Mouse (Mus musculus) right cerebral cortex, postnatal 10 days (tissue): ENCODE data around the gene Myf5.

ENCODE experiments used
- DNase-seq, 2 experiments: peaks; one replicate each; pipeline ENCODE4 v3.0.0; 2021; ENCODE audit warnings: low spot score in 2 of 2

Gene Myf5

DNA sequence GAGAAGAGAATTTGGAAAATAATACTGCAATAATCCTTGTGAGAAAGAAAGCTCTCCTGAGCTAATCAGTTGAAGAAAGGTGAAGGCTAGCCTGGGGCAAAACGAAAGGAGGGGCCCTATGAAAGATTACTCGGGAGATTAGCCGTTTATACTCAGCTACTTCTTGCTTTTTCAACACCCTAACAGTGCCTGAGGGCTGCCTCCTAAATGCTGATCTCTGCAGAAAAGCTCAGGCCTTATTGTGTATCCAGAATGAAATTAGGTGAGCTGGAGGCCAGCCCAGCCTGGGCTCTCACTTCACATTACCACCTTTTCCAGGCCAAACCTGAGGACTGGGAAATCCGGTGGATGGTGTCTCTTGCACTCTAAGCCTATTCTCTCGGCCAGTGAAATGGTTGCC, 49.0 kb downstream of the Myf5 start:
- DNase-seq, result no peak
